Mouse (Mus musculus): ENCODE results near the gene BC003965. TPM values are rescaled to one million over a fixed set of nuclear protein-coding genes. Genes with fewer than 3 reads are reported as not detected.
"Not testable (repeated sequence)": the region's sequence is repeated elsewhere in the genome, so short reads cannot be mapped to it uniquely, and the experiment has no call there.

The BC003965 gene
- polyA plus RNA-seq, 1 experiment from 2014 or later: 34.4 TPM

- Histone ChIP-seq H3K9ac (ENCODE audit: low read length) (no peak overlapping the region), H3K27ac (ENCODE audit: low read depth, low read length) (no peak overlapping the region), H3K36me3 (ENCODE audit: control insufficient read depth, insufficient read depth, low read length) (peaks cover 6% of the 10 kb centered on the region; the same call in 1 of the 2 replicates), H3K9me3 (ENCODE audit: control insufficient read depth, low read length) (no peaks in the 10 kb centered on the region), H3K27me3 (ENCODE audit: control insufficient read depth, insufficient read depth, low read length) (no peaks in the 10 kb centered on the region), H3K4me2 (no peak overlapping the region), H3K4me1 (ENCODE audit: control insufficient read depth, insufficient read depth, low read length) (no peaks in the 10 kb centered on the region), H3K4me3 (ENCODE audit: low read depth, low read length) (no peak overlapping the region)
- DNase-seq (ENCODE audit: low spot score, missing footprints) (no peak), ATAC-seq (ENCODE audit: low FRiP score) (no peak)
- 89% methylated on average over 15 of the region's 15 CpGs for WGBS
These were observed 26.5 kb downstream of the BC003965 start for GRCm38 (mm10) chr17:25210680-25211466.

DNA sequence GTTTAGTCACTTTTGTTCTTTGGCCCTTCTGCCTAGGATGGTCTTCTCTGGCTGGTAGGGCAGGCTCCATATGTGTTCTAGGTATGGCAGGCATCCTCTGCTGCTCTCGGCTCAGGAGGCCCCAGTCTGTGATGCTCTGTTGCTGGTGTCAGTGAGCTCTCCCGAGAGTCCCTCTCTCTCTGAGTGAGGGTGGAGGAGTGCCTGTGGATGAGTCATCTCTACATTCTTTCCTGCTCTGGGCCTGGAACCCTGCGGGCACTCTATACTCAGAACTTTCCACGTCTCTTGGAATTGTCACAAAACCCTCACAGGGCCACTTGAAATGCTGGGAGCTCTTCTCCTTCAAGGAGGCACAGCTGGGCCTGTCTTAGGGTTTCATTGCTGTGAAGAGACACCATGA is 27.4 kb downstream of the BC003965 start:
- no peak overlapping the region for H3K4me3 ChIP-seq (ENCODE audit: low read depth, low read length)
- no peak for ATAC-seq (ENCODE audit: low FRiP score)
- H3K9me3 ChIP-seq (ENCODE audit: control insufficient read depth, low read length): no peaks in the 10 kb centered on the region
- no peaks in the 10 kb centered on the region for H3K4me1 ChIP-seq (ENCODE audit: control insufficient read depth, insufficient read depth, low read length)
- H3K27ac ChIP-seq (ENCODE audit: low read depth, low read length): no peak overlapping the region
- no peak overlapping the region for H3K9ac ChIP-seq (ENCODE audit: low read length)
- 85% methylated on average over 4 of the region's 4 CpGs for WGBS
- no peaks in the 10 kb centered on the region for H3K27me3 ChIP-seq (ENCODE audit: control insufficient read depth, insufficient read depth, low read length)
- no peak overlapping the region for H3K4me2 ChIP-seq
- no peak for DNase-seq (ENCODE audit: low spot score, missing footprints)
- peaks cover 6% of the 10 kb centered on the region; the same call in 1 of the 2 replicates for H3K36me3 ChIP-seq (ENCODE audit: control insufficient read depth, insufficient read depth, low read length)

DNA sequence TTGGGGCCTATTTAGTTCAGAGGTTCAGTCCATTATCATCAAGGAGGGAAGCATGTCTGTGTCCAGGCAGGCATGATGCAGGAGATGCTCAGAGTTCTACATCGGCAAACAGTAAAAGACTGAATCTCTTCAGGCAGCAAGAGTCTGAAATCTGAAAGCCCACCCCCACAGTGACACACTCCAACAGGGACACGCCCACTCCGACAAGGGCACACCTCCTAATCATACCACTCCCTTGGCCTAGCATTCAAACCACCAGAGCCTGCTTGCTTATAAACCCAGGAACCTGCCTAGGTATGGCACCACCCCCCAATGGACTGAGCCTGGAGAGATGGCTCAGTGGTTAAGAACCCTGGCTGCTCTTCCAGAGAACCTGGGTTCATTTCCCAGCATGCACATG is 31.1 kb downstream of the BC003965 start:
- Histone ChIP-seq H3K4me2 (no peak overlapping the region), H3K9me3 (ENCODE audit: control insufficient read depth, low read length) (no peaks in the 10 kb centered on the region), H3K36me3 (ENCODE audit: control insufficient read depth, insufficient read depth, low read length) (peaks cover 6% of the 10 kb centered on the region; the same call in 1 of the 2 replicates), H3K4me3 (ENCODE audit: low read depth, low read length) (no peak overlapping the region), H3K27me3 (ENCODE audit: control insufficient read depth, insufficient read depth, low read length) (no peaks in the 10 kb centered on the region), H3K9ac (ENCODE audit: low read length) (no peak overlapping the region), H3K4me1 (ENCODE audit: control insufficient read depth, insufficient read depth, low read length) (no peaks in the 10 kb centered on the region), H3K27ac (ENCODE audit: low read depth, low read length) (no peak overlapping the region)
- DNase-seq (ENCODE audit: low spot score, missing footprints) (no peak), ATAC-seq (ENCODE audit: low FRiP score) (no peak)
- 92% methylated on average over 3 of the region's 3 CpGs for WGBS

- 91% methylated on average over 9 of the region's 9 CpGs for WGBS
- H3K4me3 ChIP-seq (ENCODE audit: low read depth, low read length): no peak overlapping the region
- no peak overlapping the region for H3K4me2 ChIP-seq
- no peak overlapping the region for H3K27ac ChIP-seq (ENCODE audit: low read depth, low read length)
- H3K36me3 ChIP-seq (ENCODE audit: control insufficient read depth, insufficient read depth, low read length): no peaks in the 10 kb centered on the region
- DNase-seq (ENCODE audit: low spot score, missing footprints) (no peak), ATAC-seq (ENCODE audit: low FRiP score) (no peak)
- no peaks in the 10 kb centered on the region for H3K27me3 ChIP-seq (ENCODE audit: control insufficient read depth, insufficient read depth, low read length)
- peaks cover 3% of the 10 kb centered on the region for H3K4me1 ChIP-seq (ENCODE audit: control insufficient read depth, insufficient read depth, low read length)
- no peaks in the 10 kb centered on the region for H3K9me3 ChIP-seq (ENCODE audit: control insufficient read depth, low read length)
- no peak overlapping the region for H3K9ac ChIP-seq (ENCODE audit: low read length)
These were observed 34.6 kb downstream of the BC003965 start for GRCm38 (mm10) chr17:25218967-25219366.

DNA sequence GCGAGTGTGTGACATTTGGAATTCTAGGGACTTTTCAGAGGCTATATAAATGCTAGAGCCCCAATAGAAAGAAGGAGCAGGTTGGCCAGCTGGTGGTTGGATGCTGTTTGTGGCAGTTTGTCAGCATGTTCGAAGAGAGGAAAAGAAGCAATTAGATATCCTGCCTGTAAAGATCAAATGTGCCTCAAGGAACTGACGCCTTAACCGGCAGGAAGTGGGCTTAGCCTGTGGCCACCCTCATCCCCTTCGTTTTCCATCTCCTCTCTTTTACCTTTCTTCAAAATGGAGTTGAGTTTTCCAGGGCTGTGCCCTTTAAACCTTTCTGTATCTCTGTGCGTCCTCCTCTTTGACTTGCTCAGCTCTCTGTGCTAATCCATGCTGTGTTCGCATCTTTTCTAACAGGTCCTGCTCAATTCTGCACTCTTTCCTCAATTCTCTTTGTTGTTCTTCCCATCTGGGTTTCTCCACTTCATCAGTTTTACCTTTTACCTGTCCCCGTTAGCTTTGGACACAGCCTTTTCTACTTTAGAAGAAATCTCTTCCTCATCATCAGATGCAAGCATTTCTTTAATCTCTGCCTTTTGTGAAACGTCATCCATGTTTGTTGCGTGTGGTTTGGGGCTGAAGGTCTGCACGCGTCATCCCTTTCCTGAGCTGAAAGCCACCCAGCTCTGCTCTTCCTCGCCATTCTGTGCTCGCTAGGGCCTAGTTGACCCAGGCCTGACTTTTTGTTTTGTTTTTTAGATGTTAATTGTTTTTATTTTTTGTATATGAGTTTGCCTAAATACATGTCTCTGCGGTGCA is 35.3 kb downstream of the BC003965 start:
- H3K27me3 ChIP-seq (ENCODE audit: control insufficient read depth, insufficient read depth, low read length): no peaks in the 10 kb centered on the region
- peaks cover 3% of the 10 kb centered on the region for H3K4me1 ChIP-seq (ENCODE audit: control insufficient read depth, insufficient read depth, low read length)
- no peaks in the 10 kb centered on the region for H3K9me3 ChIP-seq (ENCODE audit: control insufficient read depth, low read length)
- WGBS: 93% methylated on average over 15 of the region's 15 CpGs
- H3K27ac ChIP-seq (ENCODE audit: low read depth, low read length): no peak overlapping the region
- DNase-seq (ENCODE audit: low spot score, missing footprints): no peak
- H3K4me3 ChIP-seq (ENCODE audit: low read depth, low read length): no peak overlapping the region
- no peak overlapping the region for H3K4me2 ChIP-seq
- no peak for ATAC-seq (ENCODE audit: low FRiP score)
- no peaks in the 10 kb centered on the region for H3K36me3 ChIP-seq (ENCODE audit: control insufficient read depth, insufficient read depth, low read length)
- no peak overlapping the region for H3K9ac ChIP-seq (ENCODE audit: low read length)

DNA sequence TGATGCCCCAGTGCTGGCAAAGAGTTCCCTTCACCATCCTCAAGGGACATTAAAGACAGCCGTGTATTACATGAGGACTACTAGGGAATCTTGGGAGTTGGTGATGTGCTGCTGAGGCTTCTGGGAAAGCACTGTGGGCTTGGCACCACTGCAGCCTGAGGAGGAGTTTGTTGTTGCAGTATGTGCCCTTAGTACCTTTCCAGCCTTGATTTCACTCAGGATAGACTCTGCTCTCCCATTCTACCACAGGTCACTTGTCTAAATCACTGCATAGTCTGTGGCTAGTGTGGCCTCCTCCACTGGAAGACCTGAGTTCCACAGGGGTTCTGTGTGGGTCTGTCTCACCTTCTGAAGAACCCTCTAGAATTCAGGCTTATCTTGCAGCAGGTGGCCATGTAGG is 36.4 kb downstream of the BC003965 start:
- Histone ChIP-seq H3K4me1 (ENCODE audit: control insufficient read depth, insufficient read depth, low read length) (peaks cover 3% of the 10 kb centered on the region), H3K9ac (ENCODE audit: low read length) (no peak overlapping the region), H3K27ac (ENCODE audit: low read depth, low read length) (no peak overlapping the region), H3K9me3 (ENCODE audit: control insufficient read depth, low read length) (no peaks in the 10 kb centered on the region), H3K27me3 (ENCODE audit: control insufficient read depth, insufficient read depth, low read length) (no peaks in the 10 kb centered on the region), H3K4me3 (ENCODE audit: low read depth, low read length) (no peak overlapping the region), H3K4me2 (no peak overlapping the region), H3K36me3 (ENCODE audit: control insufficient read depth, insufficient read depth, low read length) (no peaks in the 10 kb centered on the region)
- 88% methylated on average over 1 of the region's 1 CpGs for WGBS
- DNase-seq (ENCODE audit: low spot score, missing footprints) (no peak), ATAC-seq (ENCODE audit: low FRiP score) (no peak)

GRCm38 (mm10) chr17:25221821-25222503 is 37.6 kb downstream of the BC003965 start:
- H3K27me3 ChIP-seq (ENCODE audit: control insufficient read depth, insufficient read depth, low read length): no peaks in the 10 kb centered on the region
- H3K36me3 ChIP-seq (ENCODE audit: control insufficient read depth, insufficient read depth, low read length): no peaks in the 10 kb centered on the region
- WGBS: 1% methylated on average over 18 of the region's 30 CpGs
- H3K4me3 ChIP-seq (ENCODE audit: low read depth, low read length): peak overlapping the region; percentile 30
- H3K9ac ChIP-seq (ENCODE audit: low read length): peak overlapping the region; percentile 54
- ATAC-seq (ENCODE audit: low FRiP score) (peak; percentile 85), DNase-seq (ENCODE audit: low spot score, missing footprints) (peak; percentile 89)
- peaks cover 3% of the 10 kb centered on the region for H3K4me1 ChIP-seq (ENCODE audit: control insufficient read depth, insufficient read depth, low read length)
- H3K4me2 ChIP-seq: peak overlapping the region; percentile 60
- H3K9me3 ChIP-seq (ENCODE audit: control insufficient read depth, low read length): no peaks in the 10 kb centered on the region
- no peak overlapping the region for H3K27ac ChIP-seq (ENCODE audit: low read depth, low read length)

DNA sequence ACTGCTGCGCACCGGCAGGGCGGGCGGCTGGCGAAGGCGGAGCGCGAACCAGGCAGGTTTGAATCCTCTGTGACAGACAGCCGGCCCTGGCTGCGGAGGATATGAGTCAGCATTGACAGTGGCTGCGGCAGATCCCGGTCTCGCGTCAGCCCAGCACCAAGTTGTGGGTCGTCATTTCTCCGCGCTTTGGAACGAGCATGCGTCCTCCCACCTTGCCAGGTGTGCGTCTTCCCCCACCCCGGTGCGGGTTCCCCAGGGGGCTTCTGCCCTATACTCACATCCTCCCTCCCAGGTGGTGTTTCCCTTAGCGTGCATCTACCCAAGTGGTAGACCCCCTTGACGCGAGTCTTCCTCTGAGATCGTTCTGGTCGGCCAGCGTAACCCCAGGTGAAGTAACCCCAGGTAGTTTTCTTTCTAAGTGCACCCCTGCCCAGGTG is 38.2 kb downstream of the BC003965 start:
- Histone ChIP-seq H3K4me3 (ENCODE audit: low read depth, low read length) (peak overlapping the region; percentile 8; the same call in 1 of the 2 replicates), H3K4me2 (peak overlapping the region; percentile 60)
- WGBS: 11% methylated on average over 14 of the region's 28 CpGs
- not testable (repeated sequence) for H3K27ac ChIP-seq (ENCODE audit: low read depth, low read length); H3K27me3 ChIP-seq (ENCODE audit: control insufficient read depth, insufficient read depth, low read length); H3K4me1 ChIP-seq (ENCODE audit: control insufficient read depth, insufficient read depth, low read length); H3K9ac ChIP-seq (ENCODE audit: low read length); H3K9me3 ChIP-seq (ENCODE audit: control insufficient read depth, low read length); H3K36me3 ChIP-seq (ENCODE audit: control insufficient read depth, insufficient read depth, low read length); DNase-seq (ENCODE audit: low spot score, missing footprints)
- peak; percentile 87 for ATAC-seq (ENCODE audit: low FRiP score)

All from midbrain, embryonic 11.5 days (tissue).